Mouse (Mus musculus) cerebellum, adult 2 months (tissue): Measurements from ENCODE around the gene Hnrnpu.

ENCODE experiments used
- CTCF ChIP-seq: fragments of 200-500 bp; IDR thresholded peaks from 2 replicates; pipeline ENCODE4 v1.5.1; 2011; ENCODE audit warnings: low read depth, mild to moderate bottlenecking, control low read depth, low read length, moderate library complexity, borderline replicate concordance; ENCODE audit not compliant: insufficient read depth
- POLR2A ChIP-seq: fragments of 200-500 bp; IDR thresholded peaks from 2 replicates; pipeline ENCODE4 v1.6.1; 2011; ENCODE audit warnings: low read length, control low read depth, borderline replicate concordance; ENCODE audit not compliant: insufficient read depth

DNA sequence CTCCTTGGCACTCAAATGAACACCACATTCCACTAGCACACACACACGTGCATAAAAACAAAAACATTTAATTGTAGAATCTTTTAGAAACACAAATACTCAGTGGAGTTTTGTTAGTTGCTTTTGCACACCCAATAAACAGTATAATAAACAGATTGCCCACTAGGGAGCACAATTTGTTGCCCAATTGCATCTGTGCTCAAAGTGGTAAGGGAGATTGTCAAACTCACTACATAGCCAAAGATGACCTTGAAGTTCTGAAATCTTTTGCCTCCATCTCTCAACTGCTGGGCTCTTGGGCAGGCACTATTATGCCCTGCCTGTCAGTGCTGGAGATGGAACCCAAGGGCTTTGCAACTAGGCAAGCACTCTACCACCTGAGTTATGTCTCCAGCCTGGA is 27.5 kb downstream of the Hnrnpu start:
- TF ChIP-seq POLR2A: no peak
- TF ChIP-seq CTCF: no peak
